Mouse (Mus musculus) urinary bladder, postnatal 4 days (tissue): ENCODE measurements around the gene Slc27a5.

Experiments used
- DNase-seq, 2 experiments: peaks; one replicate each; pipeline ENCODE4 v3.0.0; 2021 to 2022; ENCODE audit warnings: low spot score in 2 of 2

Gene Slc27a5

DNA sequence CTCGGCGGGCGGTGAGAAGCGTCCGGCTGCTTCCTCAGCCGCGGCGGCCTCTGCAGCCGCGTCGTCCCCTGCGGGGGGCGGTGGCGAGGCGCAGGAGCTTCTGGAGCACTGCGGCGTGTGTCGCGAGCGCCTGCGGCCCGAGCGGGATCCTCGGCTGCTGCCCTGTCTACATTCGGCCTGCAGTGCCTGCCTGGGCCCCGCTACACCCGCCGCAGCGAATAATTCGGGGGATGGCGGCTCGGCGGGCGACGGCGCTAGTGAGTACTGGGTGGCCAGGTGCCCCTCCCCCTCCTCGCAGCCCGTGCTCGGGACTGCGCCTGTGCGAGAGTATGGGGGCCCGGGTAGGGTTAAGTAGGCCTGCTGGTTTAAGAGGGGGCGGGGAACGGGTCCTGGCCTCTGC is 26.8 kb upstream of the Slc27a5 start:
- DNase-seq = peak; percentile 80 to 83

DNA sequence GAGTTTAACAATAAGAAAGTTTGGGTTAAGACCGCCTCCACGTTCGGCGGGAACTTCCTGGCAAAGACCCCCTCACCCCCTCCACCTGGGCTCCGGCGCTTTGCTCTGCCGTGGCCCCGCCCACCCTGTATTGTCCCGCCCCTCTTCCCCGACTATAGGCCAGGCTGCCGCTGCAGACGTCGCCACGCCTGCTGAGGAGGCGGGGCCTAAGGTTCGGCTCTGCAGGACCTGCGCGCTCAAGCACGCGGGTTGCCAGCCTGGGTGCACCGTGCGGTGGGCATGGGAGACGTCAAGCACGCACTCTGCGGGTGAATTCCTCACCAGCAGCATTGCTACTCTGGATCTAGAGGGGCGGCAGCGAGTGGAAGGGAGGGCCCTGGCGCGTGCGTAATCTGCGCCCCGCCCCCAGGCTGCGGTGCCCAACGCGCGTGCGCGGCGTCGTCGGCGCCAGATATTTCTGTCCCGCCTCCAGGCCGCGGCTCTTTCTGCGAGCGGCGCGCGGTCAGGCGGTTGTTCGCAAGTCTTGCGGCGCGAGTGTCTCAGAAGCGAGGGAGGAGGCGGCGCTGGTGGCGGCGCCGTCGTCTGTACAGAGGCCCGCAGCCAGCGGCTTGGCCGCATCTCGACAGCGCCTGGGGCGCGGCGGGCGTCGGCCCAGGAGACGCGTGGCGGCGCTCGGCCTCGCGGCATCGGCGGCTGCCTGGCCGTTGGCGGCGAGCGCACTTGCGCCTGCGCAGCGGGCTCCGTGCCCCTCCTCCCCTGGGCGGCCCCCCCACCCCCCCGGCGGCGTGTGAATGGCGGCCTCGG is 26.1 kb upstream of the Slc27a5 start:
- DNase-seq = peak; percentile 93

DNA sequence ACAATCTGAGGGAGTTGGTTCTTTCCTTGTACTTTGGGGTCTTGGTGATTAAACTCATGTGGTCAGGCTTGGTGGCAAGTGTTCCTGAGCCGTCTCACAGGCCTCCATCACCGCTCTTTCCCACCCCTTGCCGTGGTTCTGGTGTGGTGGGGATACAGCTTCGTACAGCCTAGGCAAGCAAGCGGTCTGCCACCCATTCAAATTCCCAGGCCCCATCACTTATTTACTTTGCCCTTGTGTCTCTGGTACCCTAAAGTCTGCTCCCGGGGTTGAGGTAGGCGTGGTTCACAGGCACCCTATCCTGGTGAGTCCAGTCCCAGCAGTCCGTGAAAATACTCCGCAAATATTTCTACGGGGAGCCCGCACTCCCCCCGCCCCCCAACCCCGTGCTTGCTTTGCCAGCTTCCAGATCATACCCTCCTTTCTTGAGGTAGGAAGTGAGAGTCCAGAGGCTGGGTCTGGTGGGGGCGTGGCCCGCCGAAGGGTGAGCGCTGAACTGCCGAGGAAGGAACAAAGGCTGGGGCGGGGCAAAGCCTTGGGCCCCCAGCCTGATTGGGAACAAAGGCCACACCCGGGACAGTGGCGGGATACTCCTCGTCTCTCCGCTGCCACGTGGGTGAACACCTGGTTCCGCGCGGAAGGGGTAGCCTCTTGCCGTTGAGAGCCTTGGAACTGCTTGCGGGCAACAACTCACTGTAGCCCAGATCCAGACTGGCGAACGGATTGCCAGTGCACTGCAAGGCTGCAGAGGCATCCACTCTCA is 25.0 kb upstream of the Slc27a5 start:
- peak; percentile 77 to 79 for DNase-seq

- DNase-seq = no peak
Observed at GRCm38 (mm10) chr7:13015217-13015616, 17.2 kb upstream of the Slc27a5 start.

DNA sequence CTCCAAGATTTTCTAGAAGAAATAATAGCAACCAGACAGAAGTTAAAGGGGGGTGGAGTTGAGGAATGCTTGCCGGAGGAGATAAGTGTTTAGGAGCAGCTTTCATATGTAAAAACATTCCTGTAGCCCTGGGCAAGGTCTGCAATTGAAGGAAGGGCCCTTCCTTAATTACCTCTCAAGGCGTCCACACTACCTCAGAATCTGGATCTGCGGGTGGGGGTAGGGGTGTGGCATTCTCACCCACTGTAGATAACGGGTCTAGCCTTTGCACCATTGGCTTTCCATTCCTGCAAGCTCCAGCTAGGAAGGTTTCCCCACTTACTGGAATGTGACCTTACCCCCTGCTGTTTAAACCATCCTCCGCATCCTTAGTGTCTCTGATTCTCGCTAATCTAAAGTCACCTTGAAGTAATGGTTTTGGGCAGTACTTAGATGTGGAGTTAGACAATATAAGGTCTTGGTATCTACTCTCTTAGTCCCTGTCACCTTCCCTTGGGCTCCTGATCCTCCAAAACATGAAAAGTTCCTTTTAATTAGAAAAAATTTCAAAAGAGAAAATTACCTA is 16.4 kb upstream of the Slc27a5 start:
- no peak for DNase-seq

GRCm38 (mm10) chr7:13013671-13014070 is 15.7 kb upstream of the Slc27a5 start:
- DNase-seq = no peak

DNA sequence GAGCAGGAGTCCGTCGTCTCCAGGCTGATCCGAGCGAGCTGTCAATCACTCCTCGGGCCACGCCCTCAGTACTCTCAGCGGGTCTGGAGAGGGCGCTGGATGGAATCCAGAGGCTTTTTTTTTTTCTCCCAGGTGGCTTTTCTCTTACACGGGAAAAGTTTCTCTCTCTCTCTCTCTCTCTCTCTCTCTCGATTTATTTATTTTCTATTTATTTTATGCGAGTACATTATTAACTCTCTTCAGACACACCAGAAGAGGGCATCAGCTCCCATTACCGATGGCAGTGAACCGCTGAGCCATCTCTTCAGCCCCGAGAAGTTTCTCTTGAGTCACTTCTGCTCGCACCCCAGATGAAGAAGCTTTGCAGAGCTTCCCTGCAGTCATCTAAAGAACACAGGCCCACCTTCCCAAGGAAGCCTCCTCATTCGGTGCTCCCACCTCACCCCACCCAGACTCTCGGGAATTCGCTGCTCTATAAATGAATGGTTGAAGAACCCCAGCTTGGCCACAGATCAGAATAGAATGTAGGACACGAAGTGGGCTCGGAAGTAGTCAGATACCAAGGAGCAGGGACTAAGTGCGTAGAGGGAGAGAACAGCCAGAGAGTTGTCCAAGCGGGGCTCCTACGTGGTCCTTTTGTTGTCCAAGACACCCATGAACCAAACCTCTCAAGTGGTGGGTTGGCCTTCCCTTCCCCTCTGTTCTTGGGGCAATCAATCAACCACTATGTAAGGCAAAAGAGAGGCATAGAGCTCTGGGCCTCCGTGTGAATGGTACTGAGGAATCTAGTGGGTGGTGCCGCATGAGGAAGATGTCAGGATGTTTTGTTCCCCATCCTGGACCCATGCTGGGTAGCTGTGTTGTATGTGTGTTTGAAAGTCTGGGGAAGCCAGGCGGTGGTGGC is 12.3 kb upstream of the Slc27a5 start, which contains the start of gene Zbtb45:
TSS of gene Zbtb45 (minus strand) at position 30 of the 904 bp plus-strand sequence.
- DNase-seq = no peak

DNA sequence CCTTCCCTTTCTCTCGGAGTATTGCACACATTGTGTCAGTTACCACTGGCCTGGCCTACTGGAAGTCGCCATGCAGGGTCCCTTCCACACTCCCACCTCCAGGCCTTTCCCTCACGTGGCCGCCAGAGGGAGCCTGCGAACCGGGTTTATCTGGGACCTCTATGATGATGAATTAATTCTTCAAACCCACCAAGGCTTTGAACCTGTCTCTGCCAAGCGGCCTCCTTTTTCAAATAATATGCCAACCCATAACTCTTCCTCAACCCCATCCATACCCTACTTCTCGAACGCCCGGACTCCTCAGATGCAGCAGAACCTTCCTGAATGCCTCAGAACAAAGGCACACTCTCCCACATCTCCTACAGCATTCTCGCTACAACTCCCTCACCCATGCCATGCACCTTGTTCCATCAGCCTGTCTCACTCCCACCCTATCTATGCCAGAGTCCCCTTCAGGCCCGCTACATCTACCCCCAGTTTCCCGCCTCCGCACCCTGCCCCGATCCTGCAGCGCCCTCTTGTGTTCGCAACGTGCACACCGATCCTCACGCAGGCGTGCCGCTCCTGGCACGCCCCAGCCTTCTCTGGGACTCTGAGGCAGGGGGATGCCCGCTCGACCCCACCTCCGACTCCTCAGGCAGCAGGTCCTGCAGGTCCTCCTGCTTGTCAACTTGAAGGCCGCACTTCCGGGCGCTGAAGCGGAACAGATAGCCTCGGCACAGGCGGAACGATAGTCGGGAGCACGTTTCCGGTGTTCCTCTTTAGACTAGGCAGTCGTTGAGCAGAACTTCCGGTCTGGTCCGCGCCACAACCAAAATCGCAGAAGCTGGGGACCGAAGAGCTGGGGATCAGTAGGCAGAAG is 11.4 kb upstream of the Slc27a5 start:
- peak; percentile 91 to 92 for DNase-seq

DNA sequence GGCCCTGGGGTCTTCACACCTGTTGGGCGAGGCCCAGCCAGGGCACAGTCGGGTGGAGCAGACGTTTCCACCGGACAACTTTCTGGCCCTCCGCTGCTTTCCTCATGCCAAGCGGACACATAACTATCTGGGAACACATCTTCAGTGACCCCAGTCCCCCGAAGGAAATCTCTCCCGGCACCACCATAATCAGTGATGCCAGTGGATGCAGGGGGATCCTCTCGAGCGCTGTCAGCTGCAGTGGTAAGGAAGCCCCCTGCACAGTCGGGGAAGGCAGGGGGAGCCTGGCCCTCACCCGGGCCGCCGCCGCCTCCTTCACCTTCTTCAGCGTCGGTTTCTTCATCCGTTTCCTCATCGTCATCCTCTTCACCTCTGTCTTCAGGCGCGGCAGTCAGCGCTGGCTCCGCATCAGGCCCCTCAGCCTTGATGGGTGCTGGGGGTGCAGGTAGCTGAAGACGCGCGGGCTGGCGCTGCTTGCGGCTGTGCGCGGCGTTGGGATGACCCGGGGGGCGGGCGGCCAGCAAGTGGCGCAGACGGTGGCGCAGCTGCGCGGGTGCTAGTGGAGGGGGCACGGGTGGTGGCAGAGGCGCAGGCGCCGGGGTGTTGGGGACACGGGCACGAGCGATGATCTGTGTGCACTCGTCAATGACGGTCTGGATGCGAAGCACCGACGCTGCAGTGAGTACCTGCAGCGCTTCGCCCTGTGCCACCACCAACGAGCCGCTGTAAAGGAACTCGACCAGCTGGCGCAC is 9.5 kb upstream of the Slc27a5 start:
- no peak for DNase-seq

- no peak for DNase-seq
Observed at GRCm38 (mm10) chr7:13006531-13006930, 8.5 kb upstream of the Slc27a5 start.

DNA sequence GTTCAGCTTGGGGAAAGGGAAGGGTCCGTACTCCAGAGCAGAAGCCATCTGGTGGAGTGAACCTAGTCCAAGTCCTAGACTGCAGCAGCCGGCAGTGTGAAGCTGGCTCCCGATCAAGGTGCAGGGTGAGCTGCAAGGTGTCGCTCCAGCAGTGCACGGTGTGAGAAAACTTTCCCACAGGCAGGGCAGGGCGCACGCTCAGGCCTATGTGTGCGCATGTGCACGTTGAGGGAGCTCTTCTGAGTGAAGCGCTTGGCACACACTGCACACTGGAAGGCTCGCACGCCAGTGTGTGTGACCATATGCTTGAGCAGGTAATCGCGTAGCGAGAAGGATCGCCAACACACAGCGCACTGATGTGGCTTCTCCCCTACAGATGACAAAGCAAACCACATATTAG is 8.0 kb upstream of the Slc27a5 start:
- DNase-seq = no peak

- DNase-seq = no peak
Observed at GRCm38 (mm10) chr7:13003380-13003779, 5.4 kb upstream of the Slc27a5 start.

DNA sequence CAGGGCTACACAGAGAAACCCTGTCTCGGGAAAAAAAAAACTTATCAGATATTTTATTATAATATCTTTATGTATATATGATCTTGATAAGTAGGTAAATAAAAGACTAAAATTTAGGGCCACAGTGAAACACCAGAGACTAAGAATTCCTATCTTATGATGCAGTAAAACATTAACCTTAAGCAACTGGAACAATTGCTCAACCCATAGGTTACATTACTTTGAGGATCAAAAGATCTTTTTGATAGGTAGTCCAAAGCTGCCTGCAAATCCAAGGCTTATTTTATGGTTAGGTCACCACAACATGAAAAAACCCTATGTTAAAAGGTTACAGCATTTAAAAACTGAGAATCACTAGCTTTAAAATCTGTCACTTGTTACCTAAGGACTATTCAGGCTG is 3.6 kb upstream of the Slc27a5 start:
- no peak for DNase-seq

GRCm38 (mm10) chr7:12998851-12999250 is 859 bp upstream of the Slc27a5 start, which contains the start of gene Trim28:
Gene Trim28, plus strand, starts transcription at chr7:12999114.
- DNase-seq = no peak

DNA sequence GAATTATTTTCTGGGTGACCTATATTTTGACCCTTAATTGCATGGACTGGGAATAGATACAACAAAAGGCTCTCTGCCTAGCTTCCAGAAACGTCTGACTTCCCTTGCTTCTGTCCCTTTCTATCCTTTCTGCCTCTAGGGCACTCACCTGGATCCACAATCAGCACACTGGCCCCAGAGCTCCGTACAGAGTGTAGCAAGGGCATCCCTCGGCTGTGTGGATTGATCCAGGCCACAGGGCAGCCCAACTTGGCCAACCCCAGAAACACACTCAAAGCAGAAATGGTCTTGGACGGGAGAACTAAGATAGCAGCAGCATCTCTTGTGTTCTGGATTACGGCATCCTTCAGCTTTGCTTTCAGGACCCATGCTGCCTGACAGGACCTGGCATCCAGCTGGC is 762 bp downstream of the Slc27a5 start:
- DNase-seq = no peak

- no peak for DNase-seq
Observed at GRCm38 (mm10) chr7:12995862-12996261, 2.1 kb downstream of the Slc27a5 start.

- no peak for DNase-seq
Observed at GRCm38 (mm10) chr7:12993148-12993547, 4.8 kb downstream of the Slc27a5 start.

GRCm38 (mm10) chr7:12992222-12992621 is 5.8 kb downstream of the Slc27a5 start:
- no peak for DNase-seq

DNA sequence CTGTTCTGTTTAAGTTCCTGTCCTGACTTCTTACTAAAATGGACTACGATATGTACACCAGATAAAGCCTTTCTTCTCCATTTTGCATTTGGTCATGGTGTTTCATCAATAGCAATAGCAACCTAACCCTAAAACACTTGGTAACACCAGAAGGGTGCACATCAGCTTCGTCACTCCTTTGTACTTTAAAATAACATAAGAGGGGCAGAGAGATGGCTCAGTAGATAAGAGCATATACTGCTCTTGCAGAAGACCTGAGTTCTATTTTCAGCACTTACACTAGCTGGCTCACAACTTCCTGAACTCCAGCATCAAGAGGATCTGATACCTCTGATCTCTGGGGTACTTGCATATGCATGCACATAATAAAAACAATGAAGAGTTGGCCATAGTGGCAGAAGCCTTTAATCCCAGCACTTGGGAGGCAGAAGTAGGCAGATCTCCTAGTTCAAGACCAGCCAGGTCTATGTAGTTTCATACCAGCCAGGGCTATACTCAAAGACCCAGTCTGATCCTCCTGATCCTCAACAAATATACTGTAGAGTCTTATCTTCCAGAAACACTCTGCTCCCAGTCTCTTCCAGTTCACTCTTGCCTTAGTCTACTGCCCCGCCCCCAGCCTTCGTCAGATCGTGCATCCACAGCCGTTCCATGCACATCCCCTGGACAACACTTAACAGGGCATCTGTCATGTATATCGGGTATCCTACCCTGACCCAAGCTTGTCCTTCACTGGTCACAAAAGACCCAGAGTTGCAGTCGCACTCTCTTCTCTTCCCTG is 10.4 kb downstream of the Slc27a5 start:
- no peak for DNase-seq
